Mouse (Mus musculus) testis, adult 2 months (tissue): Measurements from ENCODE around the gene Etl4.

ENCODE experiments used
- CTCF ChIP-seq: fragments of 200-500 bp; IDR thresholded peaks from 2 replicates; pipeline ENCODE4 v1.5.1; 2012; ENCODE audit warnings: low read depth, mild to moderate bottlenecking, inconsistent platforms, low read length, moderate library complexity; ENCODE audit not compliant: control insufficient read depth, insufficient read depth, insufficient replicate concordance
- POLR2A ChIP-seq: fragments of 200-500 bp; IDR thresholded peaks from 2 replicates; pipeline ENCODE4 v1.6.1; 2012; ENCODE audit warnings: low read depth, mild to moderate bottlenecking, inconsistent platforms, low read length, moderate library complexity; ENCODE audit not compliant: control insufficient read depth

GRCm38 (mm10) chr2:20721098-20721497, 811.5 kb downstream of the Etl4 start:
- TF ChIP-seq CTCF (no peak), POLR2A (no peak)
